Mouse (Mus musculus) layer of hippocampus, postnatal 25 days (tissue): ENCODE results near the gene Zic5. TPM values are rescaled to one million over a fixed set of nuclear protein-coding genes. Genes with fewer than 3 reads are reported as not detected.

ENCODE experiments used
- DNase-seq, 2 experiments: peaks; one replicate each; pipeline ENCODE4 v3.0.0; 2022; ENCODE audit warnings: mixed read lengths in 2 of 2, low spot score in 1 of 2; ENCODE audit errors: extremely low spot score in 1 of 2
- total RNA-seq, 2 experiments: library from RNA; stranded (reverse); gene quantifications; 2 replicates each; pipeline ENCODE4 v1.2.3; 2021

The Zic5 gene
- total RNA-seq, 2 experiments from 2014 or later = 3.3 to 6.2 TPM

DNA sequence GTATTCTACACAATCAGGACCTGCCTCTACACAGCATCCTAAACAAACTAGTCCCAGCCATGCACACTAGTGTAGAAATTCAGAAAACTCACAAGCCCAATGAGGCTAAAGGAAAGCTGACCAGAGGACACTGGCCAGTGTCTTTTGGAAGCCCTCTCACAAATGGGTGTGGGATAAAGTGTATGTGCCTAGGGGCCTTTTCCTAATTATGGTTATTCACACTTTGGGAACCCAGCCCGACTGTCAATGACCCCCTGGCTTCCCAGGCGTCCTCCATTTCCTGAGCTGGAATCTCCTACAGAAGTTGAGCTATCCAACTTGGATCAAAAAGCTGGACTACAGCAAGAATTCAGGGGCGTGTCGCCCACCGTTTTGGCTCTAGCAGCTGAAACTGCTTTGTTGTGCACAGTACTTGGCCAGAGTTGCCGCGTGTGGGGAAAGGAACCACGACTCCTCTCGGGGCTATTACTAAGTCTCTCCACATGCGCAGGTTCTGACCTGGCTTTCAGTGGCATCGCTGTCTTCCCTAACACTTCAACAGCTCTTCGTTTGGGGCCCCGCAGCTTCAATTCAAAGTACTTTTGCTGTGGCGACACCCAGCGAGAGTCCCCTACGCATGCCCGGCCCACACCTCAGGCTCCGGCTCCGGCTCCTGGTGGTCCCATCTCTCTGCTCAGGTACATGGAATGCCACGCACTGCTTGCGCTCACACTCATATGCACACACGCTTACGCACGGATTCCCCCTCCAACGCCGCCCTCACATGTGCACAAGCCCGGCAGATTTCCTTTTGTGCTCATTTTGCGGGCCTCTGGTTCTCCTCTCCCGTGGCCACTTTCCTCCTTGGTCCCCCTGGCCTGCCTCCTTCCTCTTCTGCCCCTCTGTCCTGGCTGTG is 15.6 kb downstream of the Zic5 start:
- no peak for DNase-seq

DNA sequence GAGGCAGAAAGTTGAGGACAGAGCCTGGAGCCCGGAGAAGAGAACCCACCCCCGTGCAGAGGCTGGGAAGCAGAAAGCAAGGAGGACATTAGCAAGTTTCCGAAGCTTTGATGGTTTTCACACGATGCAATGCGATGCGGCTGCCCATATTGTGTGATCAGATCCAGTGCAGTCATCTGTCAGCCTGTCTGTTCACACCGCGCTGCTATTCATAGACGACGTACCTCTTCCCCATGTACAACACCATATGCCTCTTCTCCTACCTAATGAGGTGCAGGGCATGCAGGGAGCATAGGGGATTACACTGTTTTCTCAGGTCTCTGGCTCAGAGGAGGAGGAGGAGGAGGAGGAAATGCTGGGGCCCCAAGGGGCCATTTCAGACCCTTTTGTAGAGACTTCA is 28.6 kb downstream of the Zic5 start:
- no peak for DNase-seq

GRCm38 (mm10) chr14:122434039-122434438 is 31.4 kb downstream of the Zic5 start:
- no peak for DNase-seq

DNA sequence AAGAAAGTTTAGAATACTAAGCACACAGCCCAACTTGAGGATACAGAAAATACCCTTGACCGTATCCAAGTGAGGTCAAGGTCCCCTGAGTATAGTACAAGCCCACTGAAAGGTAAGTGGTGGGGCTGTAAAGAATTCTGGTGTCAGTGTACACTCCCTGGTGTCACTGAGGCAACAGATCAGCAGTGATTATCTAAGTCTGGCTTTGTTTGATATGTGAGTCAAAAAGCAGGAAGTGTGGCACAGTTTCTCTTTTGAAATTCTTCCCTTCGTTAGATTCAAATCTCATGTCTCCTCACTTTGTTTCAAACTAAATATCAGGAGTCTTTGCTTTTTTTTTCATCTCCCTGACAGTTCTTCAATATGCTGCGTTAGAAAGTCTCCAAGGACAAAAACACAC is 32.9 kb downstream of the Zic5 start:
- DNase-seq = no peak

DNA sequence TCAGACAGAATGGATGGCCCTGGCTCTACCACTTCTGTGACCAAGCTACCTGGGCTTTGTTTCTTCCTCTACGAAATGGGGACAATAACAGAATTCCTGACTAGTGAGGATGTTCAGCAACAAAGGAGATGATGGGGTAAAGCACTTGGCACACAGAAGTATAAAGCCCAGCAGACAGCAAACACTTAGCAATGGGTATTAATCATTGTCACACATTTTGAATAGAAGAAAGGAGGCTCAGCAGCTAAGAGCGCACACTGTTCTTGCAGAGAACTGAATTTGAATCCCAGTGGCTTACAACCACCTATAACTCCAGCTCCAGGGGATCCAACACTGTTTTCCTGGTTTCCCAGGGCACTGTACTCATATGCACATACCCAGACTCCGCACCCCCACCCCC is 37.8 kb downstream of the Zic5 start:
- DNase-seq = no peak

DNA sequence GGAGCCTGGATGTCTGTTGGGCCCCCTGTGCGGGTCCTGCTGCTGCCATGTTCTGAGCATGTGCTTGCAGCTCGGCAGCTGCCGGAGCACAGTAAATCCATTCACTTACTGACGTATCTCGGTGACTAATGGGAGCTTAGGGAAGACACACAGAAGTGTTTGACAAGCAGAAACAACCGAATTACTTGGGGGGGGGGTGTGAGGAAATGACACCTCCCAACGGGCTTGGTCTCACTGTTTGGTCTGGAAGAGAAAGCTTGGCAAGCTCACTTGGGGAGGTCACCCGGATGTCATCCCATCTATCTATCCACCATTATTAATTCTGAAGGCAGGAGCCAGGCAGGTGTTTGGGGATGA is 38.3 kb downstream of the Zic5 start:
- DNase-seq = no peak

DNA sequence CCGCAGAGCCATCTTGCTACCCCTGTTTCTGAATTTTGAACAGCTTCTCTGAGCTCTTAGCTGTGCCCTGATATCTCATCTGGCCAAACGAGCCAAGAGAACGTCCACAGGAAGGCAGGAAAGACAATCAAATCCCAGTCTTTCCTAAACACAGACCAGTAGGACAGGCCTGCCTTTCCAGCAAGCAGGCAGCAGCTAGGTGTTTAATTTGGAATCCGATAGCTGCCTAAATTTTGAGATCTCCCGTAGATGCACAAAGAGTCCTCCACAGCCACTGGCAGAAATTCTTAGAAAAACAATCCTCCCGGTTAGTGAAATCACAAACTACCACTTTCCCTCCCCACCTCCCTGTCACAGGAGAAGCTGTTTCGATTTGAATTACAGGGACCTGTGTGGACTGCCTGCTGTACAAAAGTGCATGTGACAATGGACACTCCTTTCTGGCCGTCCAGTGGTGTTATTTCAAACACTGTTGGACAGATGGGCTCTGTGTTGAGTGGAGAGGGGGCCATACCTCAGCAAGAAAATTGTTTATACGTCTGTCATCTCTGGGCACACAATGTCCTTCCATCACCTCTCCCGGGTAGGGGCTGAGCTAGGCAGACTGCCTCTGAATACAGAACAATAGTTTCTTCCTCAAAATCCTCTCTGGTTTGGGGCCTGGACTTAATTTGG is 38.8 kb downstream of the Zic5 start:
- no peak for DNase-seq

DNA sequence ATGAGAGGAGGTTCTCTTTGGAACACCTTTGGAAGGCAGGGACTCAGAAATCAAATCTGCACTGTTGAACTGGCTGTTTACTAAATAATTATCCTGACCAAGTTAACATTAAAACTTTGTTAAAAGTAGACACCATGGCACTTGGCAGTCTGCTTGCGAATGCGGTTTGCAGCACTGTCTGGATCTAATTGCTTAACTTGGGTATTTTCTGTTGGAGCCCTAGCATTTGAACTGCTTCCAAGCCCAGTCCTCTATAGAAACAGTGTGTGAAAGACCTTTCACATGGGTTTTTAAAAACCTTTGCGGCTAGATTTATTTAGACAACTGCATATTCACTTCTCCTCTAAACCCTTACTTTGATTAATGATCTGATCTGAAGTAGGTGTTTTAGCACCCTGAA is 41.0 kb downstream of the Zic5 start:
- no peak for DNase-seq

GRCm38 (mm10) chr14:122416166-122416771 is 49.2 kb downstream of the Zic5 start:
- DNase-seq = no peak

- no peak for DNase-seq
Measured at GRCm38 (mm10) chr14:122414786-122415185, 50.7 kb downstream of the Zic5 start.

DNA sequence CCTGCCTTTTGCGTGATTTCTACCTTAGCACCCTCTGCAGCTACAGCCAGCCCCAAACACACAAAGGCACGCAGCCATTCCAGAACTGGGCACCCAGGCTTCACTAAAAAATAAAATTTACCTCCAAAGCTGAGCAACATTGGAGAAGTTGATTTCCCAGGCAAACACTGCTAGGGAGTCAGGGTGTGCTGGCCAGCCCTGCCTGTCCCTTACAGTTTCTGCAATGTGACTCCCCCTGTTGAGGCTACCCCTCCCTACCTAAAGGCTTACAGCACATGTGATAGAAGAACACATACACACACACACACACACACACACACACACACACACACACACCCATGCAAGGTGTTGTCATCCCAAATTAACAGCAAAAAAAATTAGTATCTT is 51.9 kb downstream of the Zic5 start:
- DNase-seq = no peak

DNA sequence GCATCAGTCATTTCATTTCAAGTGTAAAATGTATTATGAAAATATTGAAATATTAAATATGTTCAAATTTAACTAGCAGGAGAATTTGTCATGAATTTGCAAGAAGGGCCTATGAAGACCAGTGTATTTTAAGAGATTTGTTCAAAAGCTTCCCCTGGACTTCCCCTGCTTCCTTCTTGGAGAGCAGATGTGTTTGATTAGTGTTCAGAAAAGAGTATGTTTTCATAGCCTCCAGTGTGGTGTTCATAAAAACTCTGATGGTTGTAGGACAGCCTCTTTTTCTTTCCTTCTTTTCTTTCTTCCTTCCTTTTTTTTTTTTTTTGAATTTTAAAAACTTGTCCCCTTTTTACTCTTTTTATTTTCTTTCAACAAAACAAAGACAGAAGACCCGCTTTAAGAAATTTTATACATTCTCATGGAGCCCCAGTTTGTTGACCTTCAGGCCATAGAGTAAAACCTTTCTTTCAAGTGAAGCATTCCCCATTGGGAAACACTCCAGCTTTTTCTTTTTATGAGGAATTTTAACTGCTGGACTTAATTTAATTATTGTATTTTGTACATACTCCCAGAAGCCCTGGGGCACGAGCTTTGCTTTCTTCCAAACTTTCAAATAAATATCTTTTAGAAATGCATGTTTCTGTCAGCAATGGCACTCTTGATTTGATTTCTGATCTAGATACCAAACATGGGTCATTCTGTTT is 52.5 kb downstream of the Zic5 start:
- DNase-seq = no peak

Other genes starting within 250 kb of the Zic5 start
- gene Gm5089, start 14.6 kb downstream of the Zic5 start, total RNA-seq = under 1 TPM; 0.12 to 0.42 TPM
- 10 to 100 TPM; 14.6 to 18.1 TPM for gene Zic2, start 9.8 kb upstream of the Zic5 start, total RNA-seq
- under 1 TPM in 1 of 2 experiments, not detected in 1; 0.23 TPM for gene Gm10837, start 24.9 kb upstream of the Zic5 start, total RNA-seq
- gene Pcca, start 68.6 kb upstream of the Zic5 start, total RNA-seq = 10 to 100 TPM; 35.1 to 40.6 TPM